Mouse (Mus musculus) liver, adult 2 months (tissue): Measurements from ENCODE around the gene Olfr237-ps1. TPM values are rescaled to one million over a fixed set of nuclear protein-coding genes. Genes with fewer than 3 reads are reported as not detected.
"Not testable (repeated sequence)": the region's sequence is repeated elsewhere in the genome, so short reads cannot be mapped to it uniquely, and the experiment has no call there.

Source experiments
- DNase-seq: peaks from one replicate; pipeline ENCODE4 v3.0.0-alpha.2; 2011; ENCODE audit warnings: low read depth, low spot score; ENCODE audit errors: extremely low read depth
- H3K27ac ChIP-seq: fragments of 200-500 bp; replicated peaks from 2 replicates; pipeline ENCODE4 v1.5.1; 2012; ENCODE audit warnings: low read depth, mild to moderate bottlenecking, control low read depth, inconsistent platforms, low read length; ENCODE audit not compliant: insufficient read depth
- H3K27me3 ChIP-seq: fragments of 200-500 bp; 2 replicates; pipeline ENCODE4 v1.6.1; 2012; ENCODE audit warnings: mild to moderate bottlenecking, moderate library complexity, low read length, inconsistent platforms; ENCODE audit not compliant: control insufficient read depth, insufficient read depth
- H3K36me3 ChIP-seq: fragments of 200-500 bp; 2 replicates; pipeline ENCODE4 v1.6.1; 2012; ENCODE audit warnings: low read length, inconsistent platforms; ENCODE audit not compliant: control insufficient read depth, insufficient read depth
- H3K4me1 ChIP-seq: fragments of 200-500 bp; 2 replicates; pipeline ENCODE4 v1.6.1; 2011; ENCODE audit warnings: low read length; ENCODE audit not compliant: control insufficient read depth, insufficient read depth
- H3K4me3 ChIP-seq: fragments of 200-500 bp; 2 replicates; pipeline ENCODE4 v1.5.1; 2011; ENCODE audit warnings: low read depth, mild to moderate bottlenecking, control low read depth, low read length, moderate library complexity; ENCODE audit not compliant: insufficient read depth
- H3K79me2 ChIP-seq: fragments of 200-500 bp; 2 replicates; pipeline ENCODE4 v1.6.1; 2012; ENCODE audit warnings: inconsistent platforms, mild to moderate bottlenecking, low read length, moderate library complexity; ENCODE audit not compliant: control insufficient read depth, insufficient read depth
- H3K9ac ChIP-seq: fragments of 200-500 bp; 2 replicates; pipeline ENCODE4 v1.6.1; 2012; ENCODE audit warnings: low read depth, mild to moderate bottlenecking, control low read depth, inconsistent platforms, low read length
- CTCF ChIP-seq: fragments of 200-500 bp; IDR thresholded peaks from 2 replicates; pipeline ENCODE4 v1.5.1; 2011; ENCODE audit warnings: low read depth, low read length, control low read depth
- POLR2A ChIP-seq: fragments of 200-500 bp; IDR thresholded peaks from 2 replicates; pipeline ENCODE4 v1.6.1; 2011; ENCODE audit warnings: low read length, control low read depth; ENCODE audit not compliant: insufficient read depth; ENCODE audit errors: extremely low read depth
- WGBS: fragments of 180-500 bp; shearing (Covaris S2); methylation state at CpG from one replicate; pipeline ENCODE4 v1.1.7; 2018; 5-methylcytosine and 5-hydroxymethylcytosine counted together
- polyA plus RNA-seq: library from polyadenylated mRNA; depleted of rRNA; stranded (reverse); fragments of >200 nt; gene quantifications from 2 replicates; pipeline ENCODE4 v1.2.3, GENCODE M21; 2012; rRNA removed
- total RNA-seq: library from RNA; depleted of rRNA; stranded (reverse); fragments of >200 nt; gene quantifications from 2 replicates; pipeline ENCODE4 v1.2.3, GENCODE M21; 2014; rRNA removed

The Olfr237-ps1 gene
- total RNA-seq = not detected in 2 replicates
- not detected in 2 replicates for polyA plus RNA-seq

DNA sequence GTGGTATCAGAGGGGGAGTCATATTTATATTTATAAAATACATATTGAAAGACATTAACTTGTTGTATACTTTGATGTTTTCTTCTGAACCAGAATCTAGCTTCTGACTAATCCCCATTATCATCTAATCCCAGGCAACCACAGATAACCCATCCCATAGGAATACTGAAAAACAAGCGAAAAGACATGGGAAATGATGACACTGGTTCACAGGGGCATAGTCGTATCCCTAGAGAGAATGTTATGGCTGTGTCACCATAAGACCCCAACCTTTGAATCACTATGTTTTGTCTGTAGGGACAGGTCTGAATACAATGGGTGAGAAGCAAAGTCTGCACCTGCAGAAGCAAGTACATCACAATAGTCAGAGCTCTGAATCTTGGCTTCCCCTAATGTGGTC is at the start of gene Olfr237-ps1:
Gene Olfr237-ps1 (plus strand): TSS at position 301 of the 400 bp plus-strand sequence.
- not testable (repeated sequence) for H3K27me3 ChIP-seq, DNase-seq, H3K27ac ChIP-seq, H3K9ac ChIP-seq, H3K4me1 ChIP-seq, H3K4me3 ChIP-seq, H3K79me2 ChIP-seq, H3K36me3 ChIP-seq
- 70% methylated on average over 2 of the region's 2 CpGs for WGBS

DNA sequence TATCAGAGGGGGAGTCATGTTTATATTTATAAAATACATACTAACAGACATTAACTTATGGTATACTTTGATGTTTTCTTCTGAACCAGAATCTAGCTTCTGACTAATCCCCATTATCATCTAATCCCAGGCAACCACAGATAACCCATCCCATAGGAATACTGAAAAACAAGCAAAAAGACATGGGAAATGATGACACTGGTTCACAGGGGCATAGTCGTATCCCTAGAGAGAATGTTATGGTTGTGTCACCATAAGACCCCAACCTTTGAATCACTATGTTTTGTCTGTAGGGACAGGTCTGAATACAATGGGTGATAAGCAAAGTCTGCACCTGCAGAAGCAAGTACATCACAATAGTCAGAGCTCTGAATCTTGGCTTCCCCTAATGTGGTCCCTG is 40.3 kb upstream of the Olfr237-ps1 start, which contains the start of gene Olfr441:
Gene Olfr441 (plus strand): TSS at position 301 of the 400 bp plus-strand sequence.
- H3K4me3 ChIP-seq, H3K79me2 ChIP-seq, H3K4me1 ChIP-seq, H3K36me3 ChIP-seq, DNase-seq, H3K27ac ChIP-seq, H3K9ac ChIP-seq, H3K27me3 ChIP-seq: not testable (repeated sequence)
- WGBS = 87% methylated on average over 1 of the region's 1 CpGs

GRCm38 (mm10) chr6:43159502-43159901 is 13.1 kb downstream of the Olfr237-ps1 start:
- H3K9ac ChIP-seq = no peak overlapping the region
- no peak overlapping the region for H3K27ac ChIP-seq
- H3K4me1 ChIP-seq = no peaks in the 10 kb centered on the region; the same call in 1 of the 2 replicates
- H3K79me2 ChIP-seq = no peaks in the 10 kb centered on the region
- 22% methylated on average over 1 of the region's 1 CpGs for WGBS
- no peak for DNase-seq
- no peak overlapping the region for H3K4me3 ChIP-seq
- no peaks in the 10 kb centered on the region for H3K36me3 ChIP-seq
- no peaks in the 10 kb centered on the region for H3K27me3 ChIP-seq
- TF ChIP-seq POLR2A = no peak
- no peak for TF ChIP-seq CTCF

GRCm38 (mm10) chr6:43162982-43163381 is 16.6 kb downstream of the Olfr237-ps1 start, which contains the start of gene Olfr437:
Gene Olfr437 (plus strand): TSS chr6:43163282.
- WGBS = 61% methylated on average over 3 of the region's 3 CpGs
- H3K4me3 ChIP-seq = no peak within 1 kb of the TSS
- H3K27ac ChIP-seq = no peak within 1 kb of the TSS
- no peaks in the 10 kb centered on the region for H3K79me2 ChIP-seq
- H3K9ac ChIP-seq = no peak within 1 kb of the TSS
- no peaks in the 10 kb centered on the region; the same call in 1 of the 2 replicates for H3K4me1 ChIP-seq
- H3K27me3 ChIP-seq = no peaks in the 10 kb centered on the region
- TF ChIP-seq POLR2A (no peak), CTCF (no peak)
- H3K36me3 ChIP-seq = no peaks in the 10 kb centered on the region
- no peak for DNase-seq

DNA sequence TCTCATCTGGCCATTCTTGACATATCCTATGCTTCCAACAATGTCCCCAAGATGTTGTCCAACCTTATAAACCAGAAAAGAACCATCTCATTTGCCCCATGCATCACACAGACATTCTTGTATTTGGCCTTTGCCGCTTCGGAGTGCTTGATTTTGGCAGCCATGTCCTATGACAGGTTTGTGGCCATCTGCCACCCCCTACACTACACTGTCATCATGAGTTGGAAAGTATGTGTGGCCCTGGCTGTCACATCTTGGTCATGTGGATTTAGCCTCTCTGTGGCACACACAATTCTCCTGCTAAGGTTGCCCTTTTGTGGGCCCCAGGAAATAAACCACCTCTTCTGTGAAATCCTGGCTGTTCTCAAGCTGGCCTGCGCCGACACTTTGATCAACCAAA is 20.9 kb downstream of the Olfr237-ps1 start:
- 93% methylated on average over 4 of the region's 4 CpGs for WGBS
- H3K9ac ChIP-seq = no peak overlapping the region
- no peaks in the 10 kb centered on the region for H3K4me1 ChIP-seq
- no peak for DNase-seq
- H3K79me2 ChIP-seq = no peaks in the 10 kb centered on the region
- no peaks in the 10 kb centered on the region for H3K36me3 ChIP-seq
- H3K27me3 ChIP-seq = no peaks in the 10 kb centered on the region
- TF ChIP-seq POLR2A (no peak), CTCF (no peak)
- no peak overlapping the region for H3K27ac ChIP-seq
- H3K4me3 ChIP-seq = no peak overlapping the region

DNA sequence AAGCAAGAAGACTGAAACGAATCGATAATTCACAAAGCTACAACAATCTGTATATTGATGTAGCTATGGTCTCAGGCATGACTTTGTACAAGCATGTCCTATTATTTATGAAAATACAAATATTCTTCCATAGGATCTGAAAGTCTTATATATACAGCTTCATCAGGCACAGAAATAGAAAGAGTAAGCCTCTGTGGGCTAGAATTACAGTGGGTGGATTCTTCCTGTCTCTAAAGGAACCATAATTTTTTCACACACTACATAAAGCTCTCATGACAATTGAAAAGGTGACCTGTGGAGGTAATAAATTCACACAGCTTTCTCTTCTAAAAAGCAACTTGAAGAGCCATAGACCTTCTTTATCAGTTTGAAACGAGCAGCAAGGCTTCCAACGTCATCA is 25.5 kb downstream of the Olfr237-ps1 start, which contains the start of gene Olfr13:
Gene Olfr13 (plus strand): TSS at position 301 of the 400 bp plus-strand sequence.
- Histone ChIP-seq H3K9ac (no peak within 1 kb of the TSS), H3K4me1 (no peaks in the 10 kb centered on the region), H3K27ac (no peak within 1 kb of the TSS), H3K4me3 (no peak within 1 kb of the TSS), H3K36me3 (no peaks in the 10 kb centered on the region), H3K79me2 (no peaks in the 10 kb centered on the region), H3K27me3 (no peaks in the 10 kb centered on the region)
- DNase-seq = no peak
- WGBS = 59% methylated on average over 4 of the region's 4 CpGs
- TF ChIP-seq POLR2A = no peak
- no peak for TF ChIP-seq CTCF
